Mouse (Mus musculus) thymus, adult 2 months (tissue): ENCODE measurements at regions not wholly inside any gene's neighbourhood (a gene's known extent, or its start where the extent isn't known, plus 50 kb on each side); places are given as distances from the start of the nearest gene placed in this dataset.

Source experiments
- DNase-seq: peaks from one replicate; pipeline ENCODE4 v3.0.0; 2021
- H3K27ac ChIP-seq: fragments of 200-500 bp; 2 replicates; pipeline ENCODE4 v1.5.1; 2012; ENCODE audit warnings: low read length, control low read depth; ENCODE audit not compliant: control insufficient read depth, insufficient read depth
- H3K27me3 ChIP-seq: fragments of 200-500 bp; 2 replicates; pipeline ENCODE4 v1.6.1; 2012; ENCODE audit warnings: mild to moderate bottlenecking, low read length, moderate library complexity, mixed read lengths; ENCODE audit not compliant: control insufficient read depth, insufficient read depth
- H3K36me3 ChIP-seq: fragments of 200-500 bp; 2 replicates; pipeline ENCODE4 v1.6.1; 2012; ENCODE audit warnings: mild to moderate bottlenecking, low read length, moderate library complexity; ENCODE audit not compliant: control insufficient read depth, insufficient read depth
- H3K4me1 ChIP-seq: fragments of 200-500 bp; replicated peaks from 2 replicates; pipeline ENCODE4 v1.6.1; 2012; ENCODE audit warnings: low read length; ENCODE audit not compliant: control insufficient read depth, insufficient read depth
- H3K4me3 ChIP-seq: fragments of 200-500 bp; 2 replicates; pipeline ENCODE4 v1.5.1; 2012; ENCODE audit warnings: mild to moderate bottlenecking, low read length, control low read depth, moderate library complexity; ENCODE audit not compliant: control insufficient read depth, insufficient read depth
- CTCF ChIP-seq: fragments of 200-500 bp; IDR thresholded peaks from 2 replicates; pipeline ENCODE4 v1.5.1; 2012; ENCODE audit warnings: mild to moderate bottlenecking, control low read depth, low read length, moderate library complexity, borderline replicate concordance; ENCODE audit not compliant: control insufficient read depth, poor library complexity, insufficient read depth; ENCODE audit errors: extremely low read depth
- POLR2A ChIP-seq: fragments of 200-500 bp; IDR thresholded peaks from 2 replicates; pipeline ENCODE4 v1.6.1; 2012; ENCODE audit warnings: mild to moderate bottlenecking, low read length, control low read depth, moderate library complexity; ENCODE audit not compliant: control insufficient read depth, poor library complexity, insufficient read depth; ENCODE audit errors: extremely low read depth
- WGBS: fragments of 180-500 bp; shearing (Covaris S2); methylation state at CpG from one replicate; pipeline ENCODE4 v1.1.7; 2018; 5-methylcytosine and 5-hydroxymethylcytosine counted together

GRCm38 (mm10) chr6:112554091-112554490, 64.3 kb upstream of the Oxtr start:
- WGBS = 97% methylated on average over 4 of the region's 4 CpGs
- DNase-seq = no peak
- Histone ChIP-seq H3K36me3 (no peaks in the 10 kb centered on the region), H3K4me1 (no peaks in the 10 kb centered on the region), H3K27ac (no peak overlapping the region), H3K27me3 (no peaks in the 10 kb centered on the region), H3K4me3 (no peak overlapping the region)
- TF ChIP-seq POLR2A = no peak

- Histone ChIP-seq H3K36me3 (no peaks in the 10 kb centered on the region), H3K27me3 (no peaks in the 10 kb centered on the region), H3K4me3 (no peak overlapping the region), H3K27ac (no peak overlapping the region), H3K4me1 (no peaks in the 10 kb centered on the region)
- WGBS = 94% methylated on average over 5 of the region's 5 CpGs
- no peak for DNase-seq
- TF ChIP-seq CTCF (no peak), POLR2A (no peak)
These were observed 63.6 kb upstream of the Oxtr start for GRCm38 (mm10) chr6:112553231-112553920.

DNA sequence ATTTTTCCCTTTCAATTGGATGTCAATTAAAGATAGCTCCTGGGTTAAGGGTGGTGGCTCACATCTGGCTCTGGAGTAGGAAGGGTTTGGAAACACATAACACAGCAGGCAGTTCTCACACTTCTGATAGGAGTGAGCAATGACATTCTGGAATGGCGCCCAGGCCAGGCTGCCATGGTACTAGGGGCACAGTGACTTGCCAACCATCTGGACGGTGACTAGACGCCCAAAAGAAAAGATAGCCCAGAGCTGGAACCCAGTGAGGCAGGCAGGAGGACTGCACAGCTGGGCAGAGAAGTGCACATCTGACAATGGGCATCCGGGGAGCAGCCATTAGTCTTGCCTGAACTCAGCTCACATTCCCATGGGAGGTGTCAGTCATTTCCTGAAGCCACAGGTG, 62.8 kb upstream of the Oxtr start:
- Histone ChIP-seq H3K36me3 (no peaks in the 10 kb centered on the region), H3K27me3 (no peaks in the 10 kb centered on the region), H3K27ac (no peak overlapping the region), H3K4me3 (no peak overlapping the region), H3K4me1 (0 out of 2 replicates have a peak, but pooled peaks cover 2% of the 10 kb centered on the region)
- TF ChIP-seq POLR2A (no peak), CTCF (no peak)
- no peak for DNase-seq
- 93% methylated on average over 4 of the region's 4 CpGs for WGBS

DNA sequence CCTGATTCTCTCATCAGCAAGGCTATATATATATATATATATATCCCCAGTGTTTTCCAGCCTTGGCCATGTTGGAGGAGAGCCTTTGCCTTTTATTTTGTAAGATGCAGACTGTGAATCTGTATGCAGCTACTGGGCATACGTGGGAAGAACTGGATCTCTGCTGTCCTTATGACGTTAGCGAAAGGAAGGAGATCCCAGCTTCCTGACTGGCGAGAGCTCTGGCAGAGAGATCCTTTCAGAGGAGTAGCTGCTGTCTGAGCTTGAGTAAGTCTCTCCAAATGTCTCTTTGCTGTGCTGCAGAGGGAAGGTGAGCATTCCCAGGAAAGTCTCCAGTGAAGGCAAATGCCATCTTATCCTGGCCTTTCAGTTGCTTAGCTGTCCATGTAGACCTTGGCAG, 61.6 kb upstream of the Oxtr start:
- no peak for TF ChIP-seq CTCF
- TF ChIP-seq POLR2A = no peak
- no peaks in the 10 kb centered on the region for H3K27me3 ChIP-seq
- no peak overlapping the region for H3K27ac ChIP-seq
- 94% methylated on average over 4 of the region's 4 CpGs for WGBS
- no peak overlapping the region for H3K4me3 ChIP-seq
- H3K36me3 ChIP-seq = no peaks in the 10 kb centered on the region
- H3K4me1 ChIP-seq = peaks cover 15% of the 10 kb centered on the region
- no peak for DNase-seq

- Histone ChIP-seq H3K4me1 (peaks cover 15% of the 10 kb centered on the region), H3K27me3 (no peaks in the 10 kb centered on the region), H3K36me3 (no peaks in the 10 kb centered on the region), H3K27ac (peak overlapping the region; percentile 76), H3K4me3 (no peak overlapping the region)
- TF ChIP-seq POLR2A = no peak
- no peak for TF ChIP-seq CTCF
- DNase-seq = peak; percentile 63
- WGBS = 17% methylated on average over 10 of the region's 10 CpGs
These were observed 57.5 kb upstream of the Oxtr start for GRCm38 (mm10) chr6:112547251-112547650.

GRCm38 (mm10) chr6:112546033-112546432, 56.3 kb upstream of the Oxtr start:
- Histone ChIP-seq H3K4me3 (no peak overlapping the region), H3K36me3 (no peaks in the 10 kb centered on the region), H3K27ac (no peak overlapping the region), H3K4me1 (peaks cover 15% of the 10 kb centered on the region), H3K27me3 (no peaks in the 10 kb centered on the region)
- TF ChIP-seq POLR2A (no peak), CTCF (no peak)
- WGBS = 94% methylated on average over 5 of the region's 5 CpGs
- no peak for DNase-seq

- WGBS = 92% methylated on average over 4 of the region's 4 CpGs
- no peaks in the 10 kb centered on the region for H3K27me3 ChIP-seq
- H3K4me1 ChIP-seq = peaks cover 15% of the 10 kb centered on the region
- no peak for DNase-seq
- no peak overlapping the region for H3K27ac ChIP-seq
- H3K4me3 ChIP-seq = no peak overlapping the region
- H3K36me3 ChIP-seq = no peaks in the 10 kb centered on the region
- TF ChIP-seq POLR2A (no peak), CTCF (no peak)
These were observed 54.6 kb upstream of the Oxtr start for GRCm38 (mm10) chr6:112544315-112544714.
